Mouse (Mus musculus) C2C12 (cell line): ENCODE data around the gene Dbndd2. TPM values are rescaled to one million over a fixed set of nuclear protein-coding genes. Genes with fewer than 3 reads are reported as not detected.
A peak's percentile ranks its signal among the peaks of the same experiment; 100 is the strongest.

Experiments used
- H3K27me3 ChIP-seq: one replicate; pipeline ENCODE4 v1.6.1; 2011; ENCODE audit not compliant: control insufficient read depth, insufficient read depth, insufficient read length
- H3K36me3 ChIP-seq: one replicate; pipeline ENCODE4 v1.6.1; 2011; ENCODE audit not compliant: control insufficient read depth, insufficient read depth
- H3K4me3 ChIP-seq: one replicate; pipeline ENCODE4 v1.5.1; 2011; ENCODE audit warnings: mild to moderate bottlenecking, control low read depth; ENCODE audit not compliant: poor library complexity, insufficient read depth, severe bottlenecking
- H3K79me2 ChIP-seq: one replicate; pipeline ENCODE4 v1.6.1; 2011; ENCODE audit not compliant: control insufficient read depth, insufficient read depth
- H3K79me3 ChIP-seq: one replicate; pipeline ENCODE4 v1.6.1; 2011; ENCODE audit warnings: low read depth, control low read depth
- H3ac ChIP-seq: one replicate; pipeline ENCODE3; 2011; ENCODE audit warnings: low read depth; ENCODE audit not compliant: control insufficient read depth, insufficient read length
- CEBPB ChIP-seq: IDR thresholded peaks from one replicate; pipeline ENCODE4 v1.6.1; 2011; ENCODE audit warnings: low read depth, mild to moderate bottlenecking, control low read depth, moderate library complexity
- CTCF ChIP-seq: IDR thresholded peaks from one replicate; pipeline ENCODE4 v1.5.1; 2011; ENCODE audit not compliant: control insufficient read depth, insufficient read depth, insufficient read length
- FOSL1 ChIP-seq: IDR thresholded peaks from one replicate; pipeline ENCODE4 v1.8.0; 2011; ENCODE audit warnings: mild to moderate bottlenecking, low read length; ENCODE audit not compliant: poor library complexity, insufficient read depth, severe bottlenecking
- MAX ChIP-seq: IDR thresholded peaks from one replicate; pipeline ENCODE4 v1.6.1; 2011; ENCODE audit warnings: mild to moderate bottlenecking, control low read depth
- MYOD1 ChIP-seq: IDR thresholded peaks from one replicate; pipeline ENCODE4 v1.6.1; 2011; ENCODE audit warnings: low read depth; ENCODE audit not compliant: control insufficient read depth, insufficient read length
- MYOG ChIP-seq: IDR thresholded peaks from one replicate; pipeline ENCODE4 v1.6.1; 2011; ENCODE audit not compliant: control insufficient read depth, insufficient read length; ENCODE audit errors: extremely low read depth
- USF1 ChIP-seq: IDR thresholded peaks from one replicate; pipeline ENCODE4 v1.6.1; 2011; ENCODE audit warnings: low read depth, mild to moderate bottlenecking, control low read depth, moderate library complexity
- long read RNA-seq, 2 experiments: library from polyadenylated mRNA; unstranded; transcript quantifications; one replicate each; pipeline ENCODE4 v2.0.0; 2019 to 2020
- polyA plus RNA-seq: library from polyadenylated mRNA; unstranded; fragments of >200 nt; fragmentation: generic; extraction: Trizol; gene quantifications from one replicate; pipeline ENCODE4 v1.2.1, GENCODE M21; 2012; ENCODE audit warnings: missing spikeins

Gene Dbndd2
- 21.2 TPM for polyA plus RNA-seq
- long read RNA-seq, experiment 1, transcript Dbndd2-202 (4 exons, 1,658 nt): major isoform, 56 of 68 reads
- long read RNA-seq, experiment 1, transcript Dbndd2-201 (3 exons, 1,338 nt): minor isoform, 7 of 68 reads
- long read RNA-seq, experiment 1, partial matches to known transcripts: 0 of 68 reads
- long read RNA-seq, experiment 1, other reads (novel, unspliced or antisense): 2 of 68 reads
- long read RNA-seq, experiment 2, transcript Dbndd2-202 (4 exons, 1,658 nt): major isoform, 23 of 28 reads
- long read RNA-seq, experiment 2, partial matches to known transcripts: 0 of 28 reads
- long read RNA-seq, experiment 2, other reads (novel, unspliced or antisense): 1 of 28 reads

DNA sequence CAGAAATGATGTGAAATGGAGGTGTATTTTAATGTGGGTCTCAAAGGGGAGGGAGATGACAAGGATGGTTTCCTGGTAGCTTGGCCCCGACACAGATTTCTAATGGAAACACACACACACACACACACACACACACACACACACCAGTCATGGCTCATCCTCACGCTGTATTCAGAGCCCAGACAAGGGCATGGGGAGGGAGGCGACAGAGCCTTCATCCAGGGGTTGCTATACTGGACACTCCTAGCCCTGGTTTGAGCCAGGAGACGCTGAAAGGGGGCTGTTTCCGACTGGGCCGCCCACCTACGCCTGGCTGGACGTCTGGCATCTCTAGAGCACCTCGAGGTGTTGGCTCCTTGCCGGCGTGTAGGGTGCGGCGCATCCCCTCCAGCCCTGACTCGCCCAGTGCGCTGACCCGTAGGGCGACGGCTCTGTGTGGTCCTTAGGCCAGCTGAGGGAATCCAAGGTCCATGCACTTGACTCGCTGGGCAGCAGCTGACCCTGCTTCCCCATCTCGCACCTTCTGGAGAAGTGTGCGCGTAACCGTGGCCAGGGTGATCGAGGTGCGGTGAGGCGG, at the start of gene Dbndd2:
Gene Dbndd2, plus strand, starts transcription at position 426 of the 577 bp plus-strand sequence.
- peak within 1 kb of the TSS; percentile 43 for H3K4me3 ChIP-seq
- H3K36me3 ChIP-seq: peaks cover 3% of the 10 kb centered on the region
- H3K79me3 ChIP-seq: no peaks in the 10 kb centered on the region
- no peaks in the 10 kb centered on the region for H3K27me3 ChIP-seq
- TF ChIP-seq USF1 (no peak), MAX (no peak), FOSL1 (no peak), CTCF (no peak)
- peak within 1 kb of the TSS; percentile 60 for H3ac ChIP-seq
- H3K79me2 ChIP-seq: no peaks in the 10 kb centered on the region

DNA sequence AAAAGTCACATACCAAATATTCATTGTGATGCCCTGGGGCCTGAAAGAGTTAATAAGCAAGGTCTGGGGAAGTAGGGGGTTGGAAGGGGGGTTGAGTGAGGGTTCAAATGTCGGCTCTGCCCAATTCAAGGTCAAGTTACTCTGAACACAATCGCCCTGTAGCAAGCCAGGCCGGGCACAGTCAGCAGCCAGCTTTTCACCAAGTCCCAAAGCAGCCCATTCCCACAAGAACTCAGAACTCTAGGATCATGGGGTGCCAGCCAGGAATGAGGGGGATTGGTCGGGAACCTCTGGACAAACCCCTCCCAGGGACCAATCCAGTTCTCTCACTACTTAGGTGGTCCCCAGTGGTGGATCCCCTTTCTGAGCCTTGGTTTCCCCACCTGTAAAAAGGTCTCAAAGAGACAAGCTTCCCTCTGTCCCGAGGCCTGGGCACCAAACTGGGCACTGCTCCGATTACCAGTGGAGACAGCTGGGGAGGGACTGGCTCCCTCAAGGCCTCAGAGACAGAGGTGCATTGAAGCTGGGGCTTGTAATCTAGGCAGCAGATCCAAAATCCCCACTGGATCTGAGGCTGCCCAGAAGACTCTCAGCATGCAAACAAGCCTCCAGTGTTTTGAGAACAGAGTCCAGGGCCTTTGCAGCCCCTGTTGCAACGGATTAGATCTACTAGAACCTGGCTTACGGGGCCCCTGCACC, 49.5 kb upstream of the Dbndd2 start:
- no peak overlapping the region for H3ac ChIP-seq
- peaks cover 15% of the 10 kb centered on the region for H3K36me3 ChIP-seq
- H3K79me3 ChIP-seq: peaks cover 77% of the 10 kb centered on the region
- no peaks in the 10 kb centered on the region for H3K27me3 ChIP-seq
- TF ChIP-seq MAX: no peak
- TF ChIP-seq USF1: no peak
- TF ChIP-seq MYOD1: no peak
- no peak for TF ChIP-seq CTCF
- TF ChIP-seq FOSL1: no peak
- no peak for TF ChIP-seq MYOG
- no peak for TF ChIP-seq CEBPB
- H3K4me3 ChIP-seq: no peak overlapping the region
- H3K79me2 ChIP-seq: peaks cover 94% of the 10 kb centered on the region

DNA sequence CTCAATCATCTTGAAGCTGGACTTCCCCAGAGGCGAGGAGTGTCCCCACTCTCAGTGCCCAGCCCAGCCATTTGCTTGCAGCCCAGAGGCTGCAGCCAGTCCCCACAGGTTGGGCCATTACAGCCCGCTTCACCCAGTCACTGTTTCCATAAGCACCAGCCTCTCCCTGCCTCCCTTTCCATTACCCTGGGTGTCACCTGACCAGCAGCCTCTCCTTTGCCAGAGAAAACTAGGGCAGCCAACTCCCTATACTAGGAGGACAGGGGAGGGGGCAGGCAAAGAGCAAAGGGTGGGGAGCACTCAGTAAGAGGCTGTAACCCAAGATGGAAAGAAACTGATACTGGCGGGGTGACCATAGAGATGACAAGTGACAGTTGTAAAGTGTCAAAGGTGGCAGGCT, 48.9 kb upstream of the Dbndd2 start:
- Histone ChIP-seq H3K79me2 (peaks cover 94% of the 10 kb centered on the region), H3K4me3 (no peak overlapping the region), H3K27me3 (no peaks in the 10 kb centered on the region), H3K36me3 (peaks cover 15% of the 10 kb centered on the region), H3ac (no peak overlapping the region), H3K79me3 (peaks cover 82% of the 10 kb centered on the region)
- TF ChIP-seq CEBPB: no peak
- peak; percentile 24 for TF ChIP-seq USF1

DNA sequence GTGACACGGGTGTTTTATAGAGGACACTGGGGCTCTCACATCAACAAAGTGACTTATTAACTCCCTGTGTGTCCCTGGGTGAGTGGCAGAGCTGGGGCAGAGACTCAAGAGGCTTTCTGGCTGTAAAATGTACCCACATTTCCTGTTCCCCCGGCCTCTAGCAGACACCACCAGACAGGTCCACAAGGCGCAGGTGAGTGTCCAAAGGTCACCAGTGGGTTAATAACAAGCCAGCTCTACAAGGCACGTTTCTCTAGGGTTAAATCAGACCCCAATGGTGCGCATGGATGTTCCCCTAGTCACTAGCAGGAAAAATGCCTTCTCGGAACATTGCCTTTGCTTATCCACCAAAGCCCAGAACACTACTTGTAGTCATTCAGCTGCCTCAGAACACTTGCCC, 48.2 kb upstream of the Dbndd2 start:
- TF ChIP-seq USF1: no peak
- no peak for TF ChIP-seq CEBPB
- no peak for TF ChIP-seq MYOD1
- no peak for TF ChIP-seq FOSL1
- TF ChIP-seq MAX: no peak
- TF ChIP-seq CTCF: no peak
- TF ChIP-seq MYOG: no peak
- peaks cover 90% of the 10 kb centered on the region for H3K79me3 ChIP-seq
- H3K27me3 ChIP-seq: no peaks in the 10 kb centered on the region
- peaks cover 96% of the 10 kb centered on the region for H3K79me2 ChIP-seq
- peaks cover 15% of the 10 kb centered on the region for H3K36me3 ChIP-seq
- H3K4me3 ChIP-seq: no peak overlapping the region
- no peak overlapping the region for H3ac ChIP-seq

DNA sequence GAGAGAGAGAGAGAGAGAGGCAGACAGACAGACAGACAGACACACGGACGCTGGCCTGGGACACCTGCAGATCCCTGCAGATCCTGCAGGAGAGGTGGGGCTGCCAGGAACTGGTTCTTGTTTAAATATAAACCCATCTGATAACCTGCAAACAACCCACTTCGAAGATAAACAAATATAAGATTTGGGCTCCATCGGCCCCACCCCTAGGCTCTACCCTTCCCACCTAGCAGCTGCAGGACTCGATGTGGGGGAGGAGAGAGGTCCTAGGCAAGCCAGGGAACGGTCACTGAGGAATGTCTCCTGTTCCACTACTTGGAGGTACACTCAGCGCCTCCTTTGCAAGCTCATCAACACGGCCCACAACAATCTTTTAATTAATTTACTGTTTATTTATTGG, 47.6 kb upstream of the Dbndd2 start:
- TF ChIP-seq USF1 (no peak), CTCF (no peak), CEBPB (no peak), MYOG (no peak), MYOD1 (no peak), MAX (no peak), FOSL1 (no peak)
- H3K27me3 ChIP-seq: no peaks in the 10 kb centered on the region
- peaks cover 98% of the 10 kb centered on the region for H3K79me2 ChIP-seq
- peaks cover 92% of the 10 kb centered on the region for H3K79me3 ChIP-seq
- H3K36me3 ChIP-seq: peaks cover 15% of the 10 kb centered on the region
- H3K4me3 ChIP-seq: no peak overlapping the region
- H3ac ChIP-seq: no peak overlapping the region
